Mouse (Mus musculus): ENCODE measurements around the gene Enpp1.

Enpp1 gene

GRCm38 (mm10) chr10:24712901-24713300 is 942 bp upstream of the Enpp1 start:
- in situ Hi-C loops (cut with MboI; ENCODE audit: low pct_unique_long_range_greater_than_20kb in 1 of 2, low sequenced_read_pairs in 2 of 2, unreplicated experiment in 1 of 2), result no loop called here

- in situ Hi-C loops (cut with MboI; ENCODE audit: low pct_unique_long_range_greater_than_20kb in 1 of 2, low sequenced_read_pairs in 2 of 2, unreplicated experiment in 1 of 2), result no loop called here
These were observed 405 bp upstream of the Enpp1 start for GRCm38 (mm10) chr10:24712367-24712761.

- in situ Hi-C loops (cut with MboI; ENCODE audit: low pct_unique_long_range_greater_than_20kb in 1 of 2, low sequenced_read_pairs in 2 of 2, unreplicated experiment in 1 of 2), result no loop called here
These were observed 888 bp downstream of the Enpp1 start for GRCm38 (mm10) chr10:24711071-24711470.

GRCm38 (mm10) chr10:24710361-24710760 is 1.6 kb downstream of the Enpp1 start:
- in situ Hi-C loops (cut with MboI; ENCODE audit: low pct_unique_long_range_greater_than_20kb in 1 of 2, low sequenced_read_pairs in 2 of 2, unreplicated experiment in 1 of 2), result no loop called here

- in situ Hi-C loops (cut with MboI; ENCODE audit: low pct_unique_long_range_greater_than_20kb in 1 of 2, low sequenced_read_pairs in 2 of 2, unreplicated experiment in 1 of 2), result no loop called here
These were observed 4.2 kb downstream of the Enpp1 start for GRCm38 (mm10) chr10:24707745-24708144.

- in situ Hi-C loops (cut with MboI; ENCODE audit: low pct_unique_long_range_greater_than_20kb in 1 of 2, low sequenced_read_pairs in 2 of 2, unreplicated experiment in 1 of 2), result no loop called here
These were observed 5.4 kb downstream of the Enpp1 start for GRCm38 (mm10) chr10:24706431-24707140.

- in situ Hi-C loops (cut with MboI; ENCODE audit: low pct_unique_long_range_greater_than_20kb in 1 of 2, low sequenced_read_pairs in 2 of 2, unreplicated experiment in 1 of 2), result no loop called here
These were observed 9.3 kb downstream of the Enpp1 start for GRCm38 (mm10) chr10:24702698-24703097.

- in situ Hi-C loops (cut with MboI; ENCODE audit: low pct_unique_long_range_greater_than_20kb in 1 of 2, low sequenced_read_pairs in 2 of 2, unreplicated experiment in 1 of 2), result no loop called here
These were observed 13.7 kb downstream of the Enpp1 start for GRCm38 (mm10) chr10:24698131-24698775.

GRCm38 (mm10) chr10:24696761-24697160 is 15.2 kb downstream of the Enpp1 start:
- in situ Hi-C loops (cut with MboI; ENCODE audit: low pct_unique_long_range_greater_than_20kb in 1 of 2, low sequenced_read_pairs in 2 of 2, unreplicated experiment in 1 of 2), result no loop called here

- in situ Hi-C loops (cut with MboI; ENCODE audit: low pct_unique_long_range_greater_than_20kb in 1 of 2, low sequenced_read_pairs in 2 of 2, unreplicated experiment in 1 of 2), result no loop called here
These were observed 16.2 kb downstream of the Enpp1 start for GRCm38 (mm10) chr10:24695786-24696185.

- in situ Hi-C loops (cut with MboI; ENCODE audit: low pct_unique_long_range_greater_than_20kb in 1 of 2, low sequenced_read_pairs in 2 of 2, unreplicated experiment in 1 of 2), result no loop called here
These were observed 29.3 kb downstream of the Enpp1 start for GRCm38 (mm10) chr10:24682518-24683104.

- in situ Hi-C loops (cut with MboI; ENCODE audit: low pct_unique_long_range_greater_than_20kb in 1 of 2, low sequenced_read_pairs in 2 of 2, unreplicated experiment in 1 of 2), result no loop called here
These were observed 34.3 kb downstream of the Enpp1 start for GRCm38 (mm10) chr10:24677681-24678080.

- in situ Hi-C loops (cut with MboI; ENCODE audit: low pct_unique_long_range_greater_than_20kb in 1 of 2, low sequenced_read_pairs in 2 of 2, unreplicated experiment in 1 of 2), result no loop called here
These were observed 37.7 kb downstream of the Enpp1 start for GRCm38 (mm10) chr10:24674261-24674660.

- in situ Hi-C loops (cut with MboI; ENCODE audit: low pct_unique_long_range_greater_than_20kb in 1 of 2, low sequenced_read_pairs in 2 of 2, unreplicated experiment in 1 of 2), result no loop called here
These were observed 39.0 kb downstream of the Enpp1 start for GRCm38 (mm10) chr10:24672948-24673347.

GRCm38 (mm10) chr10:24670548-24670947 is 41.4 kb downstream of the Enpp1 start:
- in situ Hi-C loops (cut with MboI; ENCODE audit: low pct_unique_long_range_greater_than_20kb in 1 of 2, low sequenced_read_pairs in 2 of 2, unreplicated experiment in 1 of 2), result no loop called here

- in situ Hi-C loops (cut with MboI; ENCODE audit: low pct_unique_long_range_greater_than_20kb in 1 of 2, low sequenced_read_pairs in 2 of 2, unreplicated experiment in 1 of 2), result no loop called here
These were observed 60.9 kb downstream of the Enpp1 start for GRCm38 (mm10) chr10:24650990-24651569.

- in situ Hi-C loops (cut with MboI; ENCODE audit: low pct_unique_long_range_greater_than_20kb in 1 of 2, low sequenced_read_pairs in 2 of 2, unreplicated experiment in 1 of 2), result no loop called here
These were observed 63.8 kb downstream of the Enpp1 start for GRCm38 (mm10) chr10:24647996-24648738.

GRCm38 (mm10) chr10:24645169-24645568 is 66.8 kb downstream of the Enpp1 start:
- in situ Hi-C loops (cut with MboI; ENCODE audit: low pct_unique_long_range_greater_than_20kb in 1 of 2, low sequenced_read_pairs in 2 of 2, unreplicated experiment in 1 of 2), result no loop called here
